ENCODE assay signal across 8 mouse cellular contexts in the genomic region with DNA sequence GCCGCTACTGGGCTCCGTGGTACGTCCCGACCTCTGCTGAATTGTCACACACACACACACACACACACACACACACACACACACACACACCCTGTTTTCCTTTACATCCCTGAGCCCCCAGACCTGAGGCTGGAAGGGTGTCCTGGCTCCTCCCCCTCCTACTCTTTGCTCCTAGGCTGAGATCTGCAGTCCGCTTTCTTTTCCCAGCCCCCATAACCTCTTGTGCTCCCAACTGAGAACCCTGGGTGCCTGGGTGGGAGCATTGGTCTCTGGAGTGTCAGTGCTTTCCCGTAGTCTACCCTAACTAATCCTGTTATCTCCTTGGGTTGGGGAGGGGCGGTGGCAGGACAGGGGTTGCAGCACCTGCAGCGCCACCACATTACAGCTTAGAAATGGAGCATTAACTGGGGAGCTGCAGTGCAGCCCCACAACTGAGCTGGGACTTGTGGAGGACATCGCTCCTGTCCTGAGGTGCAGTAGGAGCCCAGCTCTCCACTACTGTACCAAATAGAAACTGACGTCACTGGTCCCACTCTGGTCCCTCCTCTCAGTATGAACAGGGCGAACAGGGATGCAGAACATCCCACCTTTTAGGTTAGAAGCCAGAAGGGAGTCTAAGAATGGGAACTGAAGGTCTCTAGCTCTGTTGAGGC. TPM values are rescaled to one million over a fixed set of nuclear protein-coding genes. Genes with fewer than 3 reads are reported as not detected.
A peak's percentile ranks its signal among the peaks of the same experiment; 100 is the strongest.
DNase-seq lines count a peak whose midpoint lies in the region; ATAC-seq lines count a peak whose summit lies in the region.

No protein-coding gene starts in this region.

- 0 out of 2 replicates have a peak, but pooled peaks have one; percentile 31 for ATAC-seq in neural tube, embryonic 11.5 days (ENCODE audit: insufficient read depth, low FRiP score, low TSS enrichment)
- ATAC-seq in hindbrain, embryonic 11.5 days (ENCODE audit: low FRiP score), result peak; percentile 39; the same call in 1 of the 2 replicates
- ATAC-seq in midbrain, embryonic 11.5 days (ENCODE audit: low FRiP score), result peak; percentile 68

- WGBS in neural tube, embryonic 11.5 days, result 24% methylated on average over 7 of the region's 11 CpGs
- 22% methylated on average over 11 of the region's 11 CpGs for WGBS in hindbrain, embryonic 11.5 days
- WGBS in midbrain, embryonic 11.5 days, result 17% methylated on average over 9 of the region's 11 CpGs

- peak overlapping the region; percentile 53 for H3K4me3 ChIP-seq in neural tube, embryonic 11.5 days (ENCODE audit: low read depth, low read length)
- H3K4me3 ChIP-seq in hindbrain, embryonic 11.5 days (ENCODE audit: low read depth, low read length), result peak overlapping the region; percentile 57
- peak overlapping the region; percentile 51 for H3K4me3 ChIP-seq in midbrain, embryonic 11.5 days (ENCODE audit: low read depth, low read length)

- 0 out of 2 replicates have a peak overlapping the region, but pooled peaks have one; percentile 39 for H3K27ac ChIP-seq in neural tube, embryonic 11.5 days (ENCODE audit: low read depth, low read length)
- peak overlapping the region; percentile 76; the same call in 1 of the 2 replicates for H3K27ac ChIP-seq in hindbrain, embryonic 11.5 days (ENCODE audit: low read depth, low read length)
- H3K27ac ChIP-seq in midbrain, embryonic 11.5 days (ENCODE audit: low read depth, low read length), result no peak overlapping the region; the same call in 1 of the 2 replicates

- no peaks in the 10 kb centered on the region for H3K9me3 ChIP-seq in neural tube, embryonic 11.5 days (ENCODE audit: control insufficient read depth, low read length)
- no peaks in the 10 kb centered on the region for H3K9me3 ChIP-seq in hindbrain, embryonic 11.5 days (ENCODE audit: control insufficient read depth, low read length)
- H3K9me3 ChIP-seq in midbrain, embryonic 11.5 days (ENCODE audit: control insufficient read depth, low read length), result no peaks in the 10 kb centered on the region

- peak; percentile 42 to 44 for DNase-seq in cerebellum, adult 18-20 months
- no peak for DNase-seq in cerebellum, adult 8-10 months
- no peak for DNase-seq in neural tube, embryonic 11.5 days (ENCODE audit: low spot score)
- no peak for DNase-seq in neural tube, embryonic 10.5 days (ENCODE audit: extremely low spot score, low spot score)
- DNase-seq in hindbrain, embryonic 11.5 days (ENCODE audit: low spot score), result no peak
- peak; percentile 82 for DNase-seq in midbrain, embryonic 11.5 days (ENCODE audit: low spot score, missing footprints)
- no peak for DNase-seq in left cerebral cortex, adult 9 months (ENCODE audit: low spot score in 2 of 2)
- no peak for DNase-seq in embryo, embryonic 11 days

- H3K36me3 ChIP-seq in neural tube, embryonic 11.5 days (ENCODE audit: control insufficient read depth, insufficient read depth, low read length), result no peaks in the 10 kb centered on the region
- no peaks in the 10 kb centered on the region for H3K36me3 ChIP-seq in hindbrain, embryonic 11.5 days (ENCODE audit: control insufficient read depth, insufficient read depth, low read length)
- H3K36me3 ChIP-seq in midbrain, embryonic 11.5 days (ENCODE audit: control insufficient read depth, insufficient read depth, low read length), result no peaks in the 10 kb centered on the region

- peak overlapping the region; percentile 62; the same call in 1 of the 2 replicates for H3K9ac ChIP-seq in neural tube, embryonic 11.5 days (ENCODE audit: low read length)
- no peak overlapping the region; the same call in 1 of the 2 replicates for H3K9ac ChIP-seq in hindbrain, embryonic 11.5 days (ENCODE audit: low read depth, low read length)
- peak overlapping the region; percentile 68; the same call in 1 of the 2 replicates for H3K9ac ChIP-seq in midbrain, embryonic 11.5 days (ENCODE audit: low read length)

- H3K27me3 ChIP-seq in neural tube, embryonic 11.5 days (ENCODE audit: control insufficient read depth, insufficient read depth, low read length), result no peaks in the 10 kb centered on the region
- H3K27me3 ChIP-seq in hindbrain, embryonic 11.5 days (ENCODE audit: control insufficient read depth, insufficient read depth, low read length), result no peaks in the 10 kb centered on the region
- H3K27me3 ChIP-seq in midbrain, embryonic 11.5 days (ENCODE audit: control insufficient read depth, insufficient read depth, low read length), result no peaks in the 10 kb centered on the region

- H3K4me1 ChIP-seq in neural tube, embryonic 11.5 days (ENCODE audit: control insufficient read depth, insufficient read depth, low read length), result no peaks in the 10 kb centered on the region
- no peaks in the 10 kb centered on the region for H3K4me1 ChIP-seq in hindbrain, embryonic 11.5 days (replicated peaks; ENCODE audit: control insufficient read depth, insufficient read depth, low read length)
- H3K4me1 ChIP-seq in midbrain, embryonic 11.5 days (ENCODE audit: control insufficient read depth, insufficient read depth, low read length), result peaks cover 4% of the 10 kb centered on the region; the same call in 1 of the 2 replicates

- peak overlapping the region; percentile 58 for H3K4me2 ChIP-seq in neural tube, embryonic 11.5 days (ENCODE audit: low read depth)
- peak overlapping the region; percentile 56 for H3K4me2 ChIP-seq in hindbrain, embryonic 11.5 days (replicated peaks; ENCODE audit: low read depth, low read length)
- H3K4me2 ChIP-seq in midbrain, embryonic 11.5 days, result peak overlapping the region; percentile 60

RNA-seq across cellular contexts. Expression of gene Sept6, which starts 1.7 kb away (rescaled TPM):
- 59.3 and 65.5 TPM in 2 replicates for polyA plus RNA-seq in neural tube, embryonic 11.5 days (2014; fragmentation: Nextera tagmentation; extraction: Ambion mirVana)
- 57.5 and 62.8 TPM in 2 replicates for polyA plus RNA-seq in hindbrain, embryonic 11.5 days (2014; fragmentation: Nextera tagmentation; extraction: Ambion mirVana)
- 47.5 and 50.0 TPM in 2 replicates for polyA plus RNA-seq in midbrain, embryonic 11.5 days (2014; fragmentation: Nextera tagmentation; extraction: Ambion mirVana)

RNA-seq across cellular contexts. Expression of gene Sowahd, which starts 58.8 kb away (rescaled TPM):
- not detected in 2 replicates for polyA plus RNA-seq in neural tube, embryonic 11.5 days (2014; fragmentation: Nextera tagmentation; extraction: Ambion mirVana)
- polyA plus RNA-seq in hindbrain, embryonic 11.5 days (2014; fragmentation: Nextera tagmentation; extraction: Ambion mirVana), result not detected in 2 replicates
- polyA plus RNA-seq in midbrain, embryonic 11.5 days (2014; fragmentation: Nextera tagmentation; extraction: Ambion mirVana), result not detected in 2 replicates

Comparison
In these comparisons a context has a peak if more than half of its experiments do, and no peak if none do; other contexts are left out.
1. DNase-seq: peak in cerebellum, adult 18-20 months (2 of 2) and midbrain, embryonic 11.5 days (single experiment); none in cerebellum, adult 8-10 months (single experiment), neural tube, embryonic 11.5 days (single experiment), neural tube, embryonic 10.5 days (single experiment), hindbrain, embryonic 11.5 days (single experiment), left cerebral cortex, adult 9 months (0 of 2) and embryo, embryonic 11 days (single experiment).
2. Peak in every context shown above with its lines, with median percentiles within 50 percentile points of each other: ATAC-seq, H3K4me2 ChIP-seq and H3K4me3 ChIP-seq.